In genomic region chr16:20818711-20819189, GRCm38 (mm10) we compare ENCODE assay signal across 10 mouse cellular contexts.
DNase-seq lines count a peak whose midpoint lies in the region; ATAC-seq and TF ChIP-seq lines count a peak whose summit lies in the region.
"Had no signal": no experiment of that assay in that cellular context is flagged by ENCODE, and none has a peak within 500 bp of the region (broad histone marks: within the 10 kb centered on the region; RNA-seq: fewer than 3 reads in every experiment).

No protein-coding gene starts in this region.

- H3K4me3 ChIP-seq in heart, embryonic 12.5 days, result no peak overlapping the region
- no peak overlapping the region for H3K4me3 ChIP-seq in lung, embryonic 15.5 days
- no peak overlapping the region for H3K4me3 ChIP-seq in limb, embryonic 14.5 days (replicated peaks; ENCODE audit: low read length)
- no peak overlapping the region for H3K4me3 ChIP-seq in thymus, adult 2 months (ENCODE audit: control insufficient read depth, insufficient read depth, low read length)
- H3K4me3 ChIP-seq: stomach, embryonic 15.5 days had no signal

- TF ChIP-seq CTCF in brain, embryonic 14.5 days (IDR thresholded peaks at IDR 0.05; ENCODE audit: borderline replicate concordance, extremely low read depth, insufficient read depth, insufficient read length), result no peak
- TF ChIP-seq CTCF in thymus, adult 2 months (IDR thresholded peaks at IDR 0.05; ENCODE audit: borderline replicate concordance, control insufficient read depth, extremely low read depth, insufficient read depth, low read length, poor library complexity), result no peak

- peak overlapping the region; percentile 45 for H3K4me2 ChIP-seq in heart, embryonic 12.5 days
- 0 out of 2 replicates have a peak overlapping the region, but pooled peaks have one; percentile 8 for H3K4me2 ChIP-seq in lung, embryonic 15.5 days
- H3K4me2 ChIP-seq in limb, embryonic 14.5 days (replicated peaks; ENCODE audit: low read depth, low read length, severe bottlenecking), result no peak overlapping the region
- H3K4me2 ChIP-seq: stomach, embryonic 15.5 days had no signal

- ATAC-seq in heart, embryonic 12.5 days (ENCODE audit: insufficient number of reproducible peaks, low FRiP score), result no peak
- peak; percentile 31; the same call in 1 of the 2 replicates for ATAC-seq in lung, embryonic 15.5 days (ENCODE audit: borderline replicate concordance, extremely low read depth, low FRiP score, low TSS enrichment)
- peak; percentile 23; the same call in 1 of the 2 replicates for ATAC-seq in limb, embryonic 14.5 days (ENCODE audit: low FRiP score, low read depth)
- no peak for ATAC-seq in frontal cortex, adult (ENCODE audit: low TSS enrichment)

- no peak overlapping the region for H3K9ac ChIP-seq in heart, embryonic 12.5 days
- H3K9ac ChIP-seq in lung, embryonic 15.5 days, result no peak overlapping the region
- no peak overlapping the region for H3K9ac ChIP-seq in limb, embryonic 14.5 days (ENCODE audit: low read depth, low read length, severe bottlenecking)
- H3K9ac ChIP-seq: stomach, embryonic 15.5 days had no signal

- no peak for TF ChIP-seq POLR2A in brain, embryonic 14.5 days (IDR thresholded peaks at IDR 0.05; ENCODE audit: borderline replicate concordance, extremely low read depth, insufficient read depth, insufficient read length, poor library complexity, severe bottlenecking)
- no peak for TF ChIP-seq POLR2A in limb, embryonic 14.5 days (IDR thresholded peaks at IDR 0.05; ENCODE audit: borderline replicate concordance, extremely low read depth, insufficient read depth, insufficient read length)
- TF ChIP-seq POLR2A in thymus, adult 2 months (IDR thresholded peaks at IDR 0.05; ENCODE audit: control insufficient read depth, extremely low read depth, insufficient read depth, low read length, poor library complexity), result no peak

- whole genome bisulfite sequencing in heart, embryonic 12.5 days, result 17% methylated on average over 5 of the region's 5 CpGs
- 26% methylated on average over 5 of the region's 5 CpGs for WGBS in lung, embryonic 15.5 days
- 17% methylated on average over 5 of the region's 5 CpGs for WGBS in limb, embryonic 14.5 days
- 58% methylated on average over 5 of the region's 5 CpGs for WGBS in thymus, adult 2 months

- no peaks in the 10 kb centered on the region for H3K27me3 ChIP-seq in heart, embryonic 12.5 days (replicated peaks)
- no peaks in the 10 kb centered on the region for H3K27me3 ChIP-seq in lung, embryonic 15.5 days
- no peaks in the 10 kb centered on the region for H3K27me3 ChIP-seq in limb, embryonic 14.5 days (ENCODE audit: control insufficient read depth, insufficient read depth, low read length)
- no peaks in the 10 kb centered on the region for H3K27me3 ChIP-seq in thymus, adult 2 months (ENCODE audit: control insufficient read depth, insufficient read depth, low read length)
- H3K27me3 ChIP-seq: stomach, embryonic 15.5 days had no signal

- DNase-seq in heart, adult 8-10 months (ENCODE audit: low spot score), result no peak
- no peak for DNase-seq in lung, postnatal 25 days (ENCODE audit: low spot score)
- DNase-seq in brain, embryonic 14.5 days (ENCODE audit: low read depth), result peak; percentile 36
- no peak for DNase-seq in limb, embryonic 14.5 days (ENCODE audit: low spot score)
- no peak for DNase-seq in thymus, adult 2 months
- DNase-seq: lung, postnatal 4 days had no signal

- H3K4me1 ChIP-seq in heart, embryonic 12.5 days (replicated peaks), result peaks cover 19% of the 10 kb centered on the region
- H3K4me1 ChIP-seq in lung, embryonic 15.5 days, result peaks cover 10% of the 10 kb centered on the region
- peaks cover 9% of the 10 kb centered on the region for H3K4me1 ChIP-seq in limb, embryonic 14.5 days (ENCODE audit: control insufficient read depth, insufficient read depth, low read length)
- no peaks in the 10 kb centered on the region for H3K4me1 ChIP-seq in thymus, adult 2 months (replicated peaks; ENCODE audit: control insufficient read depth, insufficient read depth, low read length)

- H3K36me3 ChIP-seq in heart, embryonic 12.5 days, result no peaks in the 10 kb centered on the region
- H3K36me3 ChIP-seq in lung, embryonic 15.5 days, result no peaks in the 10 kb centered on the region
- H3K36me3 ChIP-seq in limb, embryonic 14.5 days (ENCODE audit: control insufficient read depth, insufficient read depth, low read length), result no peaks in the 10 kb centered on the region
- no peaks in the 10 kb centered on the region for H3K36me3 ChIP-seq in thymus, adult 2 months (ENCODE audit: control insufficient read depth, insufficient read depth, low read length)
- H3K36me3 ChIP-seq: stomach, embryonic 15.5 days had no signal

- no peaks in the 10 kb centered on the region for H3K9me3 ChIP-seq in heart, embryonic 12.5 days (replicated peaks)
- H3K9me3 ChIP-seq in lung, embryonic 15.5 days, result no peaks in the 10 kb centered on the region
- no peaks in the 10 kb centered on the region for H3K9me3 ChIP-seq in limb, embryonic 14.5 days (ENCODE audit: control insufficient read depth, low read length)
- H3K9me3 ChIP-seq: stomach, embryonic 15.5 days had no signal

- H3K27ac ChIP-seq in heart, embryonic 12.5 days (ENCODE audit: poor library complexity, severe bottlenecking), result no peak overlapping the region
- no peak overlapping the region for H3K27ac ChIP-seq in lung, embryonic 15.5 days
- H3K27ac ChIP-seq in limb, embryonic 14.5 days (replicated peaks; ENCODE audit: low read depth, low read length), result no peak overlapping the region
- H3K27ac ChIP-seq in thymus, adult 2 months (ENCODE audit: control insufficient read depth, insufficient read depth, low read length), result no peak overlapping the region
- H3K27ac ChIP-seq: stomach, embryonic 15.5 days had no signal

Comparison
In these comparisons a context has a peak if more than half of its experiments do, and no peak if none do; other contexts are left out.
1. ATAC-seq: peak in lung, embryonic 15.5 days (single experiment) and limb, embryonic 14.5 days (single experiment); none in heart, embryonic 12.5 days (single experiment) and frontal cortex, adult (single experiment).